In genomic region chr19:29396353-29396752, GRCm38 (mm10) we compare ENCODE assay signal across 30 mouse cellular contexts. TPM values are rescaled to one million over a fixed set of nuclear protein-coding genes. Genes with fewer than 3 reads are reported as not detected.
DNase-seq lines count a peak whose midpoint lies in the region; ATAC-seq and TF ChIP-seq lines count a peak whose summit lies in the region.
"Had no signal": no experiment of that assay in that cellular context is flagged by ENCODE, and none has a peak within 500 bp of the region (broad histone marks: within the 10 kb centered on the region; RNA-seq: fewer than 3 reads in every experiment).

No protein-coding gene starts in this region.

- H3K4me1 ChIP-seq in intestine, embryonic 16.5 days (ENCODE audit: control insufficient read depth, insufficient read depth, low read length): no peaks in the 10 kb centered on the region
- no peaks in the 10 kb centered on the region for H3K4me1 ChIP-seq in intestine, embryonic 15.5 days (replicated peaks)
- H3K4me1 ChIP-seq in liver, embryonic 16.5 days (ENCODE audit: control insufficient read depth, low read depth, low read length): no peaks in the 10 kb centered on the region
- peaks cover 16% of the 10 kb centered on the region for H3K4me1 ChIP-seq in liver, embryonic 12.5 days
- H3K4me1 ChIP-seq in MEL (ENCODE audit: control insufficient read depth in 1 of 2, insufficient read depth in 2 of 2, low read length in 2 of 2): peaks cover 19 to 20% of the 10 kb centered on the region in 2 experiments
- H3K4me1 ChIP-seq: embryonic facial prominence, embryonic 13.5 days; embryonic facial prominence, embryonic 15.5 days; forebrain, embryonic 13.5 days; forebrain, embryonic 15.5 days had no signal

- H3K9ac ChIP-seq in intestine, embryonic 16.5 days (ENCODE audit: low read depth, low read length): no peak overlapping the region
- no peak overlapping the region for H3K9ac ChIP-seq in intestine, embryonic 15.5 days
- no peak overlapping the region for H3K9ac ChIP-seq in liver, embryonic 16.5 days (ENCODE audit: low read depth, low read length)
- no peak overlapping the region for H3K9ac ChIP-seq in liver, embryonic 12.5 days
- no peak overlapping the region for H3K9ac ChIP-seq in MEL (ENCODE audit: control insufficient read depth, low read depth, low read length, poor library complexity, severe bottlenecking)
- H3K9ac ChIP-seq: embryonic facial prominence, embryonic 13.5 days; embryonic facial prominence, embryonic 15.5 days; forebrain, embryonic 13.5 days; forebrain, embryonic 15.5 days; forebrain, postnatal 0 days had no signal

- no peaks in the 10 kb centered on the region for H3K36me3 ChIP-seq in intestine, embryonic 16.5 days (ENCODE audit: control insufficient read depth, insufficient read depth, low read length)
- H3K36me3 ChIP-seq in intestine, embryonic 15.5 days: no peaks in the 10 kb centered on the region
- H3K36me3 ChIP-seq in liver, embryonic 16.5 days (ENCODE audit: control insufficient read depth, insufficient read depth): no peaks in the 10 kb centered on the region
- H3K36me3 ChIP-seq in liver, embryonic 12.5 days: no peaks in the 10 kb centered on the region
- H3K36me3 ChIP-seq in MEL (ENCODE audit: control insufficient read depth in 1 of 2, insufficient read depth in 2 of 2, low read length in 2 of 2): peaks cover 0 to 27% of the 10 kb centered on the region in 2 experiments; a peak in 2 of 4 replicates
- H3K36me3 ChIP-seq: embryonic facial prominence, embryonic 13.5 days; embryonic facial prominence, embryonic 15.5 days; forebrain, embryonic 15.5 days; G1E had no signal

- peak; percentile 65 for DNase-seq in MEL (ENCODE audit: low read depth, low spot score)
- peak; percentile 74 for DNase-seq in fat pad, adult 2 months (ENCODE audit: extremely low read depth, low read depth, low spot score)
- no peak for DNase-seq in adrenal gland, adult 18-20 months (ENCODE audit: low spot score in 2 of 2)
- DNase-seq in heart, postnatal 14 days: no peak
- DNase-seq: adrenal gland, adult 8-10 months; adrenal gland, postnatal 14 days; adrenal gland, postnatal 36 days; B cell, adult 2 months; cerebellum, adult 11 months; cerebellum, adult 18-20 months; cerebellum, adult 8-10 months; cerebellum, adult 9-11 months; cerebellum, postnatal 14 days; cerebellum, postnatal 36 days; embryo, embryonic 11 days; forebrain, postnatal 0 days had no signal

- no peak overlapping the region for H3K4me2 ChIP-seq in intestine, embryonic 16.5 days (ENCODE audit: low read depth, low read length)
- H3K4me2 ChIP-seq in intestine, embryonic 15.5 days (replicated peaks): no peak overlapping the region
- no peak overlapping the region for H3K4me2 ChIP-seq in liver, embryonic 16.5 days (ENCODE audit: low read depth, low read length)
- no peak overlapping the region for H3K4me2 ChIP-seq in liver, embryonic 12.5 days
- H3K4me2 ChIP-seq: embryonic facial prominence, embryonic 13.5 days; embryonic facial prominence, embryonic 15.5 days; forebrain, embryonic 13.5 days; forebrain, embryonic 15.5 days had no signal

- H3K79me2 ChIP-seq in MEL (ENCODE audit: control insufficient read depth, insufficient read depth, low read length, poor library complexity): no peaks in the 10 kb centered on the region

- no peak for TF ChIP-seq CTCF in MEL (IDR thresholded peaks at IDR 0.05 in 2 of 3, conservative IDR thresholded peaks at IDR 0.05 in 1 of 3; ENCODE audit: control insufficient read depth in 1 of 3, insufficient read depth in 1 of 3, low read depth in 2 of 3, low read length in 3 of 3, poor library complexity in 1 of 3, severe bottlenecking in 1 of 3)

- no peak for TF ChIP-seq RAD21 in MEL (IDR thresholded peaks at IDR 0.05; ENCODE audit: low read depth, low read length)

- H3K9me3 ChIP-seq in intestine, embryonic 16.5 days (ENCODE audit: control insufficient read depth, low read length): no peaks in the 10 kb centered on the region
- H3K9me3 ChIP-seq in intestine, embryonic 15.5 days: no peaks in the 10 kb centered on the region
- H3K9me3 ChIP-seq in liver, embryonic 16.5 days (replicated peaks; ENCODE audit: control insufficient read depth, low read length): no peaks in the 10 kb centered on the region
- H3K9me3 ChIP-seq in liver, embryonic 12.5 days (replicated peaks): no peaks in the 10 kb centered on the region
- no peaks in the 10 kb centered on the region for H3K9me3 ChIP-seq in MEL (replicated peaks; ENCODE audit: insufficient read depth, low read length)
- H3K9me3 ChIP-seq: embryonic facial prominence, embryonic 15.5 days; forebrain, embryonic 13.5 days; forebrain, embryonic 15.5 days; G1E had no signal

- ATAC-seq in intestine, embryonic 16.5 days: 0 out of 2 replicates have a peak, but pooled peaks have one; percentile 33
- no peak for ATAC-seq in intestine, embryonic 15.5 days
- ATAC-seq in liver, embryonic 16.5 days (ENCODE audit: low read depth): peak; percentile 32; the same call in 1 of the 2 replicates
- no peak for ATAC-seq in liver, embryonic 12.5 days
- ATAC-seq: CD4-positive, CD25-positive, alpha-beta regulatory T cell, adult 4 months; forebrain, embryonic 13.5 days; forebrain, embryonic 15.5 days; forebrain, postnatal 0 days had no signal

- peak; percentile 48 to 76; a peak in 3 of 4 replicates for TF ChIP-seq EP300 in MEL (IDR thresholded peaks at IDR 0.05; ENCODE audit: low read depth in 1 of 2, low read length in 2 of 2)

- H3K27me3 ChIP-seq in intestine, embryonic 16.5 days (replicated peaks; ENCODE audit: control insufficient read depth, insufficient read depth, low read length): no peaks in the 10 kb centered on the region
- no peaks in the 10 kb centered on the region for H3K27me3 ChIP-seq in intestine, embryonic 15.5 days (replicated peaks)
- H3K27me3 ChIP-seq in liver, embryonic 16.5 days (ENCODE audit: control insufficient read depth, insufficient read depth, low read depth, low read length): no peaks in the 10 kb centered on the region
- no peaks in the 10 kb centered on the region for H3K27me3 ChIP-seq in liver, embryonic 12.5 days (replicated peaks)
- no peaks in the 10 kb centered on the region for H3K27me3 ChIP-seq in MEL (ENCODE audit: control insufficient read depth in 1 of 2, insufficient read depth in 2 of 2, low read length in 2 of 2)
- H3K27me3 ChIP-seq: CH12.LX; embryonic facial prominence, embryonic 13.5 days; embryonic facial prominence, embryonic 15.5 days; forebrain, embryonic 13.5 days; forebrain, embryonic 15.5 days had no signal

- H3K4me3 ChIP-seq in intestine, embryonic 16.5 days (ENCODE audit: low read length): no peak overlapping the region
- no peak overlapping the region for H3K4me3 ChIP-seq in intestine, embryonic 15.5 days (replicated peaks)
- H3K4me3 ChIP-seq in liver, embryonic 16.5 days (ENCODE audit: low read depth, low read length): no peak overlapping the region
- H3K4me3 ChIP-seq in liver, embryonic 12.5 days: no peak overlapping the region
- H3K4me3 ChIP-seq in MEL (ENCODE audit: control insufficient read depth in 1 of 2, insufficient read depth in 1 of 2, low read depth in 2 of 2, low read length in 2 of 2): no peak overlapping the region
- H3K4me3 ChIP-seq: embryonic facial prominence, embryonic 13.5 days; embryonic facial prominence, embryonic 15.5 days; erythroblast, embryonic 14.5 days; forebrain, embryonic 13.5 days; forebrain, embryonic 15.5 days had no signal

- WGBS in intestine, embryonic 16.5 days: 57% methylated on average over 1 of the region's 1 CpGs
- WGBS in intestine, embryonic 15.5 days: 48% methylated on average over 1 of the region's 1 CpGs
- 34% methylated on average over 1 of the region's 1 CpGs for WGBS in liver, embryonic 16.5 days (ENCODE audit: insufficient replicate concordance)
- 36% methylated on average over 1 of the region's 1 CpGs for WGBS in liver, embryonic 12.5 days (ENCODE audit: insufficient replicate concordance)

- TF ChIP-seq POLR2A in MEL (IDR thresholded peaks at IDR 0.05; ENCODE audit: control insufficient read depth in 1 of 2, insufficient read depth in 1 of 2, low read depth in 1 of 2, low read length in 2 of 2, poor library complexity in 1 of 2): no peak

- intact Hi-C loops in heart, postnatal 14 days (cut with DNase I): no loop called here

- H3K27ac ChIP-seq in intestine, embryonic 16.5 days (ENCODE audit: low read length): no peak overlapping the region
- no peak overlapping the region for H3K27ac ChIP-seq in intestine, embryonic 15.5 days
- no peak overlapping the region for H3K27ac ChIP-seq in liver, embryonic 16.5 days (ENCODE audit: low read length)
- no peak overlapping the region for H3K27ac ChIP-seq in liver, embryonic 12.5 days
- no peak overlapping the region for H3K27ac ChIP-seq in MEL (ENCODE audit: control insufficient read depth, low read depth, low read length)
- H3K27ac ChIP-seq: embryonic facial prominence, embryonic 13.5 days; embryonic facial prominence, embryonic 15.5 days; forebrain, embryonic 13.5 days; forebrain, embryonic 15.5 days had no signal

RNA-seq across cellular contexts. Expression of gene Pdcd1lg2, which starts 14.4 kb away (rescaled TPM):
- polyA plus RNA-seq in intestine, embryonic 16.5 days (2015; fragmentation: Nextera tagmentation; extraction: Ambion mirVana): 0.11 and 0.17 TPM in 2 replicates
- not detected in 2 replicates for polyA plus RNA-seq in intestine, embryonic 15.5 days (2015; fragmentation: Nextera tagmentation; extraction: Ambion mirVana)
- polyA plus RNA-seq in liver, embryonic 16.5 days (2015; fragmentation: Nextera tagmentation; extraction: Ambion mirVana): 0.05 and 0.08 TPM in 2 replicates
- 0.17 TPM in 1 of 2 replicates, not detected in the other for polyA plus RNA-seq in liver, embryonic 12.5 days (2016; fragmentation: Nextera tagmentation; extraction: Ambion mirVana)
- total RNA-seq in MEL (2012; rRNA removed): 1.3 and 1.7 TPM in 2 replicates
- 1 to 10 TPM in 1 of 2 experiments, not detected in 1; 5.4 TPM for polyA plus RNA-seq in MEL (2012; ENCODE audit: insufficient read depth in 1 of 2, insufficient read length in 2 of 2, low read depth in 1 of 2, low replicate concordance in 2 of 2, missing spikeins in 1 of 2)
- total RNA-seq in adrenal gland, adult 18-20 months (2021): not detected
- not detected for total RNA-seq in heart, postnatal 14 days (2021)
- total RNA-seq: adrenal gland, adult 8-10 months; adrenal gland, postnatal 14 days; adrenal gland, postnatal 36 days had no signal
- polyA plus RNA-seq: embryonic facial prominence, embryonic 11.5 days; embryonic facial prominence, embryonic 13.5 days; embryonic facial prominence, embryonic 15.5 days; erythroblast, embryonic 14.5 days; forebrain, embryonic 11.5 days; forebrain, embryonic 13.5 days; forebrain, embryonic 15.5 days; forebrain, postnatal 0 days had no signal

RNA-seq across cellular contexts. Expression of gene Cd274, which starts 29.1 kb away (rescaled TPM):
- 0.51 and 0.64 TPM in 2 replicates for polyA plus RNA-seq in intestine, embryonic 16.5 days (2015; fragmentation: Nextera tagmentation; extraction: Ambion mirVana)
- polyA plus RNA-seq in intestine, embryonic 15.5 days (2015; fragmentation: Nextera tagmentation; extraction: Ambion mirVana): 0.40 and 0.69 TPM in 2 replicates
- 0.96 and 1.0 TPM in 2 replicates for polyA plus RNA-seq in liver, embryonic 16.5 days (2015; fragmentation: Nextera tagmentation; extraction: Ambion mirVana)
- 0.35 and 0.69 TPM in 2 replicates for polyA plus RNA-seq in liver, embryonic 12.5 days (2016; fragmentation: Nextera tagmentation; extraction: Ambion mirVana)
- total RNA-seq in MEL (2012; rRNA removed): 3.1 and 3.2 TPM in 2 replicates
- polyA plus RNA-seq in MEL (2012; ENCODE audit: insufficient read depth in 1 of 2, insufficient read length in 2 of 2, low read depth in 1 of 2, low replicate concordance in 2 of 2, missing spikeins in 1 of 2): 1 to 10 TPM in 1 of 2 experiments, not detected in 1; 5.0 TPM
- 1 to 10 TPM; 4.7 to 5.1 TPM for total RNA-seq in adrenal gland, adult 18-20 months (2021)
- 1 to 10 TPM in 1 of 2 experiments, under 1 TPM in 1; 0.84 to 1.5 TPM for total RNA-seq in heart, postnatal 14 days (2021)
- polyA plus RNA-seq: erythroblast, embryonic 14.5 days had no signal

RNA-seq across cellular contexts. Expression of gene Plgrkt, which starts 29.2 kb away (rescaled TPM):
- polyA plus RNA-seq in intestine, embryonic 16.5 days (2015; fragmentation: Nextera tagmentation; extraction: Ambion mirVana): 237 and 261 TPM in 2 replicates
- 182 and 201 TPM in 2 replicates for polyA plus RNA-seq in intestine, embryonic 15.5 days (2015; fragmentation: Nextera tagmentation; extraction: Ambion mirVana)
- polyA plus RNA-seq in liver, embryonic 16.5 days (2015; fragmentation: Nextera tagmentation; extraction: Ambion mirVana): 33.9 and 34.2 TPM in 2 replicates
- 37.7 and 40.8 TPM in 2 replicates for polyA plus RNA-seq in liver, embryonic 12.5 days (2016; fragmentation: Nextera tagmentation; extraction: Ambion mirVana)
- total RNA-seq in MEL (2012; rRNA removed): 107 and 117 TPM in 2 replicates
- polyA plus RNA-seq in MEL (2012; ENCODE audit: insufficient read depth in 1 of 2, insufficient read length in 2 of 2, low read depth in 1 of 2, low replicate concordance in 2 of 2, missing spikeins in 1 of 2): 100 to 1,000 TPM in 1 of 2 experiments, not detected in 1; 145 TPM
- total RNA-seq in adrenal gland, adult 18-20 months (2021): 10 to 100 TPM; 47.6 to 49.4 TPM
- total RNA-seq in heart, postnatal 14 days (2021): 10 to 100 TPM; 28.9 to 30.4 TPM

Comparison
In these comparisons a context has a peak if more than half of its experiments do, and no peak if none do; other contexts are left out.
1. ATAC-seq: peak in intestine, embryonic 16.5 days (single experiment) and liver, embryonic 16.5 days (single experiment); none in intestine, embryonic 15.5 days (single experiment) and liver, embryonic 12.5 days (single experiment).
2. DNase-seq: peak in MEL (single experiment) and fat pad, adult 2 months (single experiment); none in adrenal gland, adult 18-20 months (0 of 2) and heart, postnatal 14 days (0 of 2).